Mouse (Mus musculus) hindbrain, postnatal 0 days (tissue): ENCODE measurements around the gene Cacna2d3. TPM values are rescaled to one million over a fixed set of nuclear protein-coding genes. Genes with fewer than 3 reads are reported as not detected.

Experiments used
- ATAC-seq: fragments of 200-750 bp; cut with Nextera tagmentation; 2 replicates; pipeline ENCODE4 v1.8.0; 2017; ENCODE audit warnings: mild to moderate bottlenecking, moderate TSS enrichment, moderate library complexity
- DNase-seq: peaks from one replicate; pipeline ENCODE4 v3.0.0-alpha.2; 2015; ENCODE audit warnings: low spot score
- H3K27ac ChIP-seq: fragments of 300-500 bp; sonication (generic); 2 replicates; pipeline ENCODE4 v1.5.1; 2014; ENCODE audit warnings: mild to moderate bottlenecking
- H3K27me3 ChIP-seq: fragments of 300-500 bp; sonication (generic); 2 replicates; pipeline ENCODE4 v1.6.1; 2014; ENCODE audit warnings: low read length, mixed read lengths; ENCODE audit not compliant: insufficient read depth
- H3K36me3 ChIP-seq: fragments of 300-500 bp; sonication (generic); 2 replicates; pipeline ENCODE4 v1.6.1; 2014; ENCODE audit warnings: low read length, mixed read lengths; ENCODE audit not compliant: insufficient read depth
- H3K4me1 ChIP-seq: fragments of 300-500 bp; sonication (generic); 2 replicates; pipeline ENCODE4 v1.6.1; 2014; ENCODE audit warnings: antibody characterized with exemption, low read length, mixed read lengths; ENCODE audit not compliant: insufficient read depth
- H3K4me2 ChIP-seq: fragments of 300-500 bp; sonication (generic); 2 replicates; pipeline ENCODE4 v1.6.1; 2014; ENCODE audit warnings: low read depth, mild to moderate bottlenecking, low read length, moderate library complexity, mixed read lengths
- H3K4me3 ChIP-seq: fragments of 300-500 bp; sonication (generic); 2 replicates; pipeline ENCODE4 v1.5.1; 2014; ENCODE audit warnings: low read length
- H3K9ac ChIP-seq: fragments of 300-500 bp; sonication (generic); replicated peaks from 2 replicates; pipeline ENCODE4 v1.6.1; 2014; ENCODE audit warnings: mild to moderate bottlenecking, low read length, moderate library complexity, mixed read lengths
- H3K9me3 ChIP-seq: fragments of 300-500 bp; sonication (generic); 2 replicates; pipeline ENCODE4 v1.6.1; 2016; ENCODE audit warnings: low read length, mixed read lengths
- CTCF ChIP-seq: IDR thresholded peaks from 2 replicates; pipeline ENCODE4 v1.5.1; 2016; ENCODE audit warnings: antibody characterized with exemption, control low read depth, low read depth
- WGBS: fragments of 180-500 bp; shearing (Covaris S2); extraction: QIAGEN DNeasy Blood & Tissue Kit; methylation state at CpG from one replicate; pipeline ENCODE4 v1.1.7; 2014; 5-methylcytosine and 5-hydroxymethylcytosine counted together
- polyA plus RNA-seq: library from polyadenylated mRNA; unstranded; fragments of >200 nt; fragmentation: Nextera tagmentation; extraction: Ambion mirVana; gene quantifications from 2 replicates; pipeline ENCODE4 v1.2.1, GENCODE M21; 2015
- total RNA-seq: library from RNA; depleted of rRNA; stranded (reverse); fragments of >200 nt; gene quantifications from 2 replicates; pipeline ENCODE4 v1.2.3, GENCODE M21; 2014

The Cacna2d3 gene
- total and polyA plus RNA-seq, 2 experiments from 2014 or later = 37.6 to 39.0 TPM

DNA sequence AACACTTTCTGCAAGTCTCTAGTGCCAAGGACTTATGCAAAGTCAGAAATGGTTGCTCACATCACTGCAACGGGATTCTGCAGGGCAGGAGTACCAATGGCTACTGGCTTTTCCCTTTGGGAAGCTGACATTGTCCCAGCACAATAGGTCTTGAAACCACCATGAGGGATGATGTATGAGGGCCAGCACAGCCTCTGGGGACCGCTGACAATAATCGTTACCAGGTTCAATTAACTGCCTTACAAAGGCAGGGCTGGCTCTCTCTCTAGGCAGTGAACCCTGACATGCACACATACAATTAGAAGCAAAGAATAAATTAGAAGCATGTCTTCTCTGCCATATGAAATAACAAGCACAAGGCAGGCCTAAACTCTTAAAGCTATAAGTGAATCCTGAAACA lies 272.5 kb downstream of the Cacna2d3 start:
- H3K36me3 ChIP-seq = no peaks in the 10 kb centered on the region
- no peak overlapping the region for H3K4me2 ChIP-seq
- no peaks in the 10 kb centered on the region for H3K27me3 ChIP-seq
- no peak for TF ChIP-seq CTCF
- DNase-seq (no peak), ATAC-seq (no peak)
- no peaks in the 10 kb centered on the region for H3K9me3 ChIP-seq
- 38% methylated on average over 3 of the region's 3 CpGs for WGBS
- H3K4me3 ChIP-seq = no peak overlapping the region
- no peak overlapping the region for H3K9ac ChIP-seq
- H3K27ac ChIP-seq = no peak overlapping the region
- no peaks in the 10 kb centered on the region for H3K4me1 ChIP-seq

DNA sequence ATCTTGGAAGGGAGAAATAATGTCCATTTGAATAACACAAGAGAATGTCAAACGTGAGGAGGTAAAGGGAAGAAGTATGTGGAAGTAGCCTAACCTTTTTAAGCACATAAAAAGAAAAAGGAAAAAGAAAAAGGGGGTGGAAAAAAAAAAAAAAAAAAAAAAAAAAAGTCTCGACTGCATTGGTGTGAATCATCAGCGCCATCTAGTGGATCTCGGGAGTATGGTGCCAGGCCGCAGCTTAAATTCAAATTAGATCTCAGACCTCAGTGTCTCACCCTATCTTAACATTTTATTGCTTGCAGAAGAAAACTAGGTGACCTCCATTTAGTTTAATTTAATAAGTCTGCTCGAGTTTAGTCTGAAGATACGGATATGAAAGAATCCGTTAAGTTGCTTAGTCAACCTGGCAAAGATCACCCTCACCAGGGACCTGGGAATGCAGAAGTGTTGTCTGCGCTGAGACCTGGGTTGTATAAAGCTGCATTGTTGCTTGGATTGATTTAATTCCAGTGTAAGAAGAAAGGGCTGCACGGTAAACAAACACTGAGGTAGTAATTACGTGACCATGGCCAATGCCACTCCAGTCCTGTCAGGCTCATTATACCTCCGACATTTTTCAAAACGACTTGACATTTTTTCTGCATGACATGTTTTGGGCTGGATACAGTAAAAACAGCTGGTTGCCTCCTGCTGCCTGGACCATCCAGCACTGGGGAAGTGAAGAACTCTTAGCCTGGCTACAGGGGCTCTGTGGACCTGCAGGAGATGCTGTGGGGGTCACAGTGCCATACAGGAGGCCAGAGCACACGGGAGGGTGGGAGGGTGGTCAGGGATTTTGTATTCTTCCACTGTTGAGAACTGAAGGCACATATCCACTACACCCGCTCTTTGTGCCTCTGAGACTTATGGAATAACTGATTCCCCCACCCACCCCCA lies 278.3 kb downstream of the Cacna2d3 start:
- Histone ChIP-seq H3K36me3 (no peaks in the 10 kb centered on the region), H3K27ac (no peak overlapping the region), H3K9me3 (no peaks in the 10 kb centered on the region), H3K4me2 (peak overlapping the region; percentile 30), H3K4me1 (peaks cover 4% of the 10 kb centered on the region; the same call in 1 of the 2 replicates), H3K4me3 (no peak overlapping the region), H3K27me3 (no peaks in the 10 kb centered on the region), H3K9ac (no peak overlapping the region)
- TF ChIP-seq CTCF = peak; percentile 86
- ATAC-seq = no peak
- WGBS = 15% methylated on average over 15 of the region's 15 CpGs
- peak; percentile 86 for DNase-seq

DNA sequence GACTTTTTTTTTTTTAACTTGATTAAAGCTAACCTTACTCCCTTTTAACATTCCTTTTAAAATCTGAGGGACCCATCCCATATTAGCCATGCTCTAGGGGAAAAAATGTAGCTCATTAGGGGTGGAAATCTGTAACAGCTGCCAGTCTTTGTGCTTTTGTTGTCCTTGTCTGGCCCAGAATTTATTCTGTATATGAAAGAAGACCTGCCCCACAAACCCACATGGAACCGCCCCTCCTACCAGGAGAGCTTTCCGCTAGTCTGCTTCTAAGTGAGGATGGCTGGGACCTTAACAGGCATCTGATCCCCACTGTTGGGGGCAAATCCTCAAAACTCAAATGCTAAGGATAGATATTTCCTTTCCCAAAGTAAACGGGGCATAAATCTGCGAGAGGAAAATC lies 279.2 kb downstream of the Cacna2d3 start:
- 11% methylated on average over 4 of the region's 4 CpGs for WGBS

DNA sequence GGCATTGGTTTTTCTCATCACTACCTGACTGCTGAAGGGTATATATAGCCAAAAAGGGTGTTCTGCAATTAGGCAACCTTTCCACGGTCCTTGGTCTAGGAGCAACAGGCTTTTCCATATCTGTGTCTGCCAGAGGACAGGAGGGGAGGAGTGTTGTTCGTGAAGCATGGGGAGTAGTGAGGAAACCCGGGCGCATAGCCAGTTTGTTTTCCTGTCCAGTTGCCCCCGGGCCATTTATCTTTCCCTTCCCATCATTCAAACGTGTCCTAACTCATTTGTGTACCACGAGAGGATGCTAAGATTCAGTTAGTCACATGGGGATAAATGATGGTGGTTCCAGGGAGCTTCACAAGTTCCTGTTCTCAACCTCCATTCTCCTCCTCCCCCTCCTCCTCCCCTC lies 283.0 kb downstream of the Cacna2d3 start:
- ATAC-seq (no peak), DNase-seq (no peak)
- Histone ChIP-seq H3K27ac (no peak overlapping the region), H3K4me2 (no peak overlapping the region), H3K9ac (no peak overlapping the region), H3K4me1 (peaks cover 4% of the 10 kb centered on the region; the same call in 1 of the 2 replicates), H3K9me3 (no peaks in the 10 kb centered on the region), H3K4me3 (no peak overlapping the region), H3K36me3 (no peaks in the 10 kb centered on the region), H3K27me3 (no peaks in the 10 kb centered on the region)
- 53% methylated on average over 7 of the region's 7 CpGs for WGBS
- no peak for TF ChIP-seq CTCF

More for the DNA sequence above, 279.2 kb downstream of the Cacna2d3 start:
- Histone ChIP-seq H3K9ac (no peak overlapping the region), H3K4me1 (peaks cover 4% of the 10 kb centered on the region; the same call in 1 of the 2 replicates), H3K9me3 (no peaks in the 10 kb centered on the region), H3K4me3 (no peak overlapping the region), H3K36me3 (no peaks in the 10 kb centered on the region), H3K4me2 (peak overlapping the region; percentile 30), H3K27ac (no peak overlapping the region), H3K27me3 (no peaks in the 10 kb centered on the region)
- DNase-seq (no peak), ATAC-seq (no peak)
- TF ChIP-seq CTCF = no peak

DNA sequence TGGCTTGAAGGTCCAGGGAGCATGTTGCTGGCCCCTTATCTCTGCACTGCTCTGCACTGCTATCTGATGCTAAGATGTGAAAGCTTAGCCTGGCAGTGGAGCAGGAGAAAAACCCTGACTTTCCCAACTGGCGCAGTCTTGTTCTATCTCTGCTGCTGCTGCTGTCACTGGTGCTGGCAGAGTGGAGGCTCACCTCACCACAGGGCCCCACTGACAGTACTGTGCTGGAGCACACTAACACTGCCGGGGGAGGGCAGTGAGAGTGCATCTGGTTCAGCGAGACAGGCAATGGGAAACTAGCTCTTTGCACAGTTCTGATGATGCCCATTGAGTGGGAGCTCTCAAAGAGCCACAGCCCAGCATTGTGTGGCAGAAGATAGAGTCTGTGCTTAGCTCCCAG lies 283.4 kb downstream of the Cacna2d3 start:
- Histone ChIP-seq H3K4me3 (no peak overlapping the region), H3K9me3 (no peaks in the 10 kb centered on the region), H3K36me3 (no peaks in the 10 kb centered on the region), H3K27me3 (no peaks in the 10 kb centered on the region), H3K4me2 (no peak overlapping the region), H3K27ac (no peak overlapping the region), H3K9ac (no peak overlapping the region), H3K4me1 (peaks cover 4% of the 10 kb centered on the region; the same call in 1 of the 2 replicates)
- no peak for TF ChIP-seq CTCF
- no peak for DNase-seq
- ATAC-seq = peak; percentile 32; the same call in 1 of the 2 replicates
- WGBS = 49% methylated on average over 3 of the region's 3 CpGs

DNA sequence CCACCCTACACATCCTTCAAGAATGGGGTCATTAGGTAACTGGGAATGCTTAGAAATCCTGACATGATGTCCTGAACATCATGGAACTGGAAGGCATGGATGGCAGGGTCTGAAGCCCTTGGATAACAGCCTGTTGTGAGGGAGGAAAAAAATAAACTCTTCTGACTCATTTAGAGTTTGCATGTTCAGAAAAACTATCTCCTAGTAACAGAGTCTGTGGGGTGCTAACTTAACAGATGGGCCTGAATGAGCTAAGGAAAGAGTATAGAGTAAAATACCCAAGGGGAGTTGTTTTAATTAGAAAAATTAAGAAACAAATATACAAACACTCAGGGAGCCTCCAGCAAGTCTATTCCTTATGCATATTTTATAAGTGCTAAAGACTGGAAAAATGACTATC lies 286.5 kb downstream of the Cacna2d3 start:
- H3K4me2 ChIP-seq = no peak overlapping the region
- no peak overlapping the region for H3K27ac ChIP-seq
- H3K27me3 ChIP-seq = no peaks in the 10 kb centered on the region
- TF ChIP-seq CTCF = no peak
- DNase-seq (no peak), ATAC-seq (no peak)
- no peak overlapping the region for H3K4me3 ChIP-seq
- no peaks in the 10 kb centered on the region for H3K9me3 ChIP-seq
- no peaks in the 10 kb centered on the region for H3K36me3 ChIP-seq
- H3K9ac ChIP-seq = no peak overlapping the region
- 0 out of 2 replicates have a peak, but pooled peaks cover 4% of the 10 kb centered on the region for H3K4me1 ChIP-seq

DNA sequence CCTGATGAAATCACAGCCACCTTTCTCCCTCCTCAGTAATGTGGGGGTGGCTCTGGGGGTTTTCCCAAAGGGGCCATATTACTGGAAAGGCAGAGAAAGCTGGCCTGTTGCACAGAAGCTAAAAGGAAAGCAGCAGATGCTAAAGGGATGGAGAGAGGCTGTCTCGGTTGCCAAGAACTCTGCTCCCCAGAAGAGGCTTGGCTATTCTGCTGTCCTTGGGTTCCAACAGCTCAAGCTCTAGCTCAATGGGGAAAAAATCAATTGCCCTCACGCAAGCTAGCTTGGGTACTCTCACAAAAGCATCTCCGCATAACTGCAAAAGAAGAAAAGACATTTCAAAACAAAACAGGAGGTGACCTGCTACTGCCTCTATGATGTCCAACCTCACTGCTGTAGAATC lies 287.9 kb downstream of the Cacna2d3 start:
- H3K27ac ChIP-seq = no peak overlapping the region
- no peak for TF ChIP-seq CTCF

More for the DNA sequence above, 287.9 kb downstream of the Cacna2d3 start:
- DNase-seq (no peak), ATAC-seq (no peak)
- H3K4me2 ChIP-seq = no peak overlapping the region
- H3K4me1 ChIP-seq = 0 out of 2 replicates have a peak, but pooled peaks cover 4% of the 10 kb centered on the region
- H3K9me3 ChIP-seq = no peaks in the 10 kb centered on the region
- no peak overlapping the region for H3K4me3 ChIP-seq
- H3K9ac ChIP-seq = no peak overlapping the region
- no peaks in the 10 kb centered on the region for H3K27me3 ChIP-seq
- WGBS = 57% methylated on average over 3 of the region's 3 CpGs
- no peaks in the 10 kb centered on the region for H3K36me3 ChIP-seq
